Mouse (Mus musculus): ENCODE results near the gene Fam50a. TPM values are rescaled to one million over a fixed set of nuclear protein-coding genes. Genes with fewer than 3 reads are reported as not detected.

The Fam50a gene
- polyA plus RNA-seq, 1 experiment, result 10.4 TPM

DNA sequence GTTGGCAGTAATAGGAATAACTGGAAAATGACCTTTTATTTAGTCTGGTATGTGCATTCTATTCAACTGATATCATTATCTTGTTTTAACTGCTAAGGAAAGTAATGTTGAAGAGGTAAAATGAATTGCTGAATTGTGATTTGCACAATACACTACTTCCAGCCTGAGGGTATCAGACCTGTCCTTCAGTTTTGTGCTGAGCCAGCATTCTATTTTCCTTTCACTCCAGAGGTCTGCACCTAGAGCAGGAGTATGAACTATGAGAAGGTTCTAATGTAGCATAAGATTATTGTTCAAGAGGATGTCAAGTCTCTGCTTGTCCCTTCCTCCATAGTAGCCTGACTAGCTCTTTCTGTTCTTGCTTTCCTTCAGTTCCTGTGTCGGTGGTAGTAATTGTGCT is 14.5 kb upstream of the Fam50a start:
- no peaks in the 10 kb centered on the region; the same call in 1 of the 2 replicates for H3K4me1 ChIP-seq (ENCODE audit: control insufficient read depth, insufficient read depth, insufficient read length, low read length)
- WGBS, result 68% methylated on average over 1 of the region's 1 CpGs
- H3K27me3 ChIP-seq (ENCODE audit: control insufficient read depth, insufficient read depth, low read length), result no peaks in the 10 kb centered on the region
- no peak overlapping the region for H3K27ac ChIP-seq (ENCODE audit: insufficient read depth, low read depth, low read length)
- TF ChIP-seq CTCF (IDR thresholded peaks at IDR 0.05; ENCODE audit: extremely low read depth, insufficient read length, insufficient replicate concordance, low read depth, low read length) (no peak), POLR2A (IDR thresholded peaks at IDR 0.05; ENCODE audit: low read depth, low read length) (no peak)
- no peak overlapping the region for H3K4me3 ChIP-seq (ENCODE audit: low read depth, low read length)
- H3K36me3 ChIP-seq (ENCODE audit: control insufficient read depth, insufficient read depth, low read length), result peaks cover 20% of the 10 kb centered on the region

- Histone ChIP-seq H3K4me1 (ENCODE audit: control insufficient read depth, insufficient read depth, insufficient read length, low read length) (no peaks in the 10 kb centered on the region; the same call in 1 of the 2 replicates), H3K27me3 (ENCODE audit: control insufficient read depth, insufficient read depth, low read length) (no peaks in the 10 kb centered on the region), H3K4me3 (ENCODE audit: low read depth, low read length) (no peak overlapping the region), H3K36me3 (ENCODE audit: control insufficient read depth, insufficient read depth, low read length) (peaks cover 20% of the 10 kb centered on the region), H3K27ac (ENCODE audit: insufficient read depth, low read depth, low read length) (no peak overlapping the region; the same call in 1 of the 2 replicates)
- no peak for TF ChIP-seq CTCF (IDR thresholded peaks at IDR 0.05; ENCODE audit: extremely low read depth, insufficient read length, insufficient replicate concordance, low read depth, low read length)
- TF ChIP-seq POLR2A (IDR thresholded peaks at IDR 0.05; ENCODE audit: low read depth, low read length), result no peak
- 82% methylated on average over 3 of the region's 3 CpGs for WGBS
Observed at GRCm38 (mm10) chrX:74299721-74300120, 13.1 kb upstream of the Fam50a start.

DNA sequence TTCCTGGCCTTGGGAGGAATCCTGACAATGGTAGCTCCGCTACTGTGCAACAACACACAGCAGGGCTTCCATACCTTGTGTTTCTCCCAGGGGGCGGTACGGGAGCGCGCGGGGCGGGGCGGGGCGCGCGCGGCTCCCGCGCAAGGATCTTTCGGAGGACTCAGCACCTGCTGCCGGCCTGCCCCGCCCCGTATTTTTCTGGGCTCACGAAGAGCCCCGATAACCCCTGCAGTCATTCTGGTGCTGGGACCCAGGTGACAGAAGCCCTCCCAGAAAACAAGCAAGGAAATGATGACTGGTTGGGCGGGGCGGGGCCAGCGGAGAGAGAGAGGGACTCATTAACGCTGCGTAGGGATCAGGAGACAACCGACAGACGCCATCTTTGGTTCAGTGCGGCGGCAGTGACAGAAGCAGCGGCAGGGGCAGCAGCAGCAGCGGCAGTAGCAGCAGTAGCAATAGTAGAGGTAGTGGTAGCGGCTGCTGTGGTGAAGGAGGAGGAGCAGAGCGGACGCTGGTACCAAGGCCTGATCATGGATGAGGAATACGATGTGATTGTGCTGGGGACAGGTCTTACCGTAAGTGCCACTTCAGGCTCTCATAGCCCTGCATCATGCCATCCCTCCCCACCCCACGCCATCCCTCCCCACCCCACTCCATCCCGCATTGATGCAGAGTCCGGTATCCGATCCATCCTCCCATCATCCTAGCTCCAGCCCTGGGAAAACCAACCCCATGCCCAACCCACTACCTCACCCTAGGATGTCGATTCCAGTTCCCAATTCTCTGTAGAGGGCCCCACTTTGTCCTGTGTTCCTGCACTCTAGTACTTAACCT is 7.7 kb upstream of the Fam50a start, which contains the start of gene Gdi1:
TSS of gene Gdi1 (plus strand) at position 132 of the 834 bp plus-strand sequence.
- Histone ChIP-seq H3K27me3 (ENCODE audit: control insufficient read depth, insufficient read depth, low read length) (no peaks in the 10 kb centered on the region), H3K36me3 (ENCODE audit: control insufficient read depth, insufficient read depth, low read length) (peaks cover 36% of the 10 kb centered on the region), H3K4me1 (ENCODE audit: control insufficient read depth, insufficient read depth, insufficient read length, low read length) (0 out of 2 replicates have a peak, but pooled peaks cover 1% of the 10 kb centered on the region), H3K4me3 (ENCODE audit: low read depth, low read length) (peak within 1 kb of the TSS; percentile 70), H3K27ac (ENCODE audit: insufficient read depth, low read depth, low read length) (peak within 1 kb of the TSS; percentile 90)
- WGBS, result 13% methylated on average over 40 of the region's 41 CpGs
- TF ChIP-seq POLR2A (IDR thresholded peaks at IDR 0.05; ENCODE audit: low read depth, low read length), result peak; percentile 53; the same call in 1 of the 2 replicates
- TF ChIP-seq CTCF (IDR thresholded peaks at IDR 0.05; ENCODE audit: extremely low read depth, insufficient read length, insufficient replicate concordance, low read depth, low read length), result peak; percentile 22; the same call in 1 of the 2 replicates

DNA sequence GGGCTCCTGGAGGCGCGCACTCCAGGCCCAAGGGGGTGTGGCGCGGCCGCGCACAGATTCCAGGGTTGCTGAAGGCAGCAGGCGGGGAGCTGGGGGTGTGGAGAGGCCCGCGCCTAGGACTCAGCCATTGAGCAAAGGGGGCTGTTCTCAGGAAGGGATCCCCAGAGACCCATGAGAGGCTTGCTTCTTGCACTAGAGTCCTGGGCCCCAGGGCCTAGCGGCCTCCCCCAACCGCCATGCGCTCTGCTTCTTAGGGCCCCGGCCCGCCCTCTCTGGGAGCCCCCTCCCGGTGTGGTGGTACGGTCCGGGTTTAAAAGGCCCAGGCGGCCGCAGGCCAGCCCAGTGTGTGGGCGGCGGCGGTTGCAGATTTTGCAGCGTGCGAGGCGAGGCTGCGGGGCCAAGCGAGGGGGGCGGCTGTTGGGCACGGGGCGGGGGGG is 15.9 kb downstream of the Fam50a start, which contains the start of gene Plxna3:
TSS of gene Plxna3 (plus strand) at position 342 of the 437 bp plus-strand sequence.
- 16% methylated on average over 30 of the region's 30 CpGs for WGBS
- Histone ChIP-seq H3K36me3 (ENCODE audit: control insufficient read depth, insufficient read depth, low read length) (no peaks in the 10 kb centered on the region), H3K27me3 (ENCODE audit: control insufficient read depth, insufficient read depth, low read length) (no peaks in the 10 kb centered on the region), H3K4me1 (ENCODE audit: control insufficient read depth, insufficient read depth, insufficient read length, low read length) (no peaks in the 10 kb centered on the region), H3K4me3 (ENCODE audit: low read depth, low read length) (peak within 1 kb of the TSS; percentile 66), H3K27ac (ENCODE audit: insufficient read depth, low read depth, low read length) (no peak within 1 kb of the TSS)
- TF ChIP-seq CTCF (IDR thresholded peaks at IDR 0.05; ENCODE audit: extremely low read depth, insufficient read length, insufficient replicate concordance, low read depth, low read length), result no peak
- TF ChIP-seq POLR2A (IDR thresholded peaks at IDR 0.05; ENCODE audit: low read depth, low read length), result no peak

- 40% methylated on average over 10 of the region's 10 CpGs for WGBS
- H3K4me3 ChIP-seq (ENCODE audit: low read depth, low read length), result peak overlapping the region; percentile 66
- H3K4me1 ChIP-seq (ENCODE audit: control insufficient read depth, insufficient read depth, insufficient read length, low read length), result no peaks in the 10 kb centered on the region
- H3K27me3 ChIP-seq (ENCODE audit: control insufficient read depth, insufficient read depth, low read length), result no peaks in the 10 kb centered on the region
- H3K27ac ChIP-seq (ENCODE audit: insufficient read depth, low read depth, low read length), result no peak overlapping the region
- H3K36me3 ChIP-seq (ENCODE audit: control insufficient read depth, insufficient read depth, low read length), result no peaks in the 10 kb centered on the region
- no peak for TF ChIP-seq CTCF (IDR thresholded peaks at IDR 0.05; ENCODE audit: extremely low read depth, insufficient read length, insufficient replicate concordance, low read depth, low read length)
- TF ChIP-seq POLR2A (IDR thresholded peaks at IDR 0.05; ENCODE audit: low read depth, low read length), result no peak
Observed at GRCm38 (mm10) chrX:74329215-74329671, 16.4 kb downstream of the Fam50a start.

GRCm38 (mm10) chrX:74330166-74330930 is 17.5 kb downstream of the Fam50a start:
- TF ChIP-seq CTCF (IDR thresholded peaks at IDR 0.05; ENCODE audit: extremely low read depth, insufficient read length, insufficient replicate concordance, low read depth, low read length), result no peak
- TF ChIP-seq POLR2A (IDR thresholded peaks at IDR 0.05; ENCODE audit: low read depth, low read length), result no peak
- H3K27ac ChIP-seq (ENCODE audit: insufficient read depth, low read depth, low read length), result no peak overlapping the region
- WGBS, result 33% methylated on average over 2 of the region's 2 CpGs
- H3K36me3 ChIP-seq (ENCODE audit: control insufficient read depth, insufficient read depth, low read length), result no peaks in the 10 kb centered on the region
- H3K4me3 ChIP-seq (ENCODE audit: low read depth, low read length), result no peak overlapping the region
- no peaks in the 10 kb centered on the region for H3K4me1 ChIP-seq (ENCODE audit: control insufficient read depth, insufficient read depth, insufficient read length, low read length)
- no peaks in the 10 kb centered on the region for H3K27me3 ChIP-seq (ENCODE audit: control insufficient read depth, insufficient read depth, low read length)

Measured in small intestine, adult 2 months (tissue).